In the genomic region with DNA sequence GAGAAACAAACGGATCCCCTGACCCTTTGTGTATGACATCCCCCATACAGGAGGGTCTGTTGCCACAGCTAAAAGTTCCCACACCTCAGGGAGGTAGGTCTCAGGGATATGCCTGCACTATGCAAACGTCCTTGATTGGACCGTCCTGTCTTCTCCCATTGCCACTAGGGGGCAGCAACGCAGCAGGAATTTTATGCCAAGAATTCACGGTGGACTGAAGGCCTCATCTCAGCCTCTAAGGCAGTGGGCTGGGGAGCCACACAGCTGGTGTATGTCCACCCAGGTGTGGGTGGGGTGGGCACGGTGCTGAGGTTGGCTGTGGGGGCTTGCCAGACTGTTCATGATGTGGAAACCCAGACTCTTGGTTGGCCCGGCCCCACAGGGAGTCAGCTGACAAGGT, we compare ENCODE assay signal across 8 mouse cellular contexts. TPM values are rescaled to one million over a fixed set of nuclear protein-coding genes. Genes with fewer than 3 reads are reported as not detected.
A peak's percentile ranks its signal among the peaks of the same experiment; 100 is the strongest.
DNase-seq lines count a peak whose midpoint lies in the region; ATAC-seq and TF ChIP-seq lines count a peak whose summit lies in the region.

No protein-coding gene starts in this region.

- peak; percentile 53 for ATAC-seq in activated CD4-positive, CD25-positive, alpha-beta regulatory T cell, adult 4 months
- ATAC-seq in megakaryocyte, adult 5-6 weeks (ENCODE audit: poor library complexity, severe bottlenecking): peak; percentile 78

- no peak overlapping the region for H3K4me3 ChIP-seq in cortical plate, adult 2 months (ENCODE audit: insufficient read depth, low read length)
- no peak overlapping the region for H3K4me3 ChIP-seq in left cerebral cortex, adult 2 months

- peaks cover 3% of the 10 kb centered on the region for H3K4me1 ChIP-seq in cortical plate, adult 2 months (ENCODE audit: control insufficient read depth, insufficient read depth, low read length)

- intact Hi-C loops in gastrocnemius, postnatal 14 days (cut with DNase I; ENCODE audit: low total_unique reads): no loop called here
- intact Hi-C loops in left cerebral cortex, adult 2 months (cut with DNase I): loop anchor here (1.0 to 10.0 kb wide), 2 partner anchors 84 to 284 kb away; no protein-coding TSS in a partner anchor

- no peak for TF ChIP-seq POLR2A in cortical plate, adult 2 months (IDR thresholded peaks at IDR 0.05; ENCODE audit: extremely low read depth, insufficient read depth, low read length)

- H3K27ac ChIP-seq in cortical plate, adult 2 months (ENCODE audit: insufficient read depth, low read length): no peak overlapping the region
- no peak overlapping the region for H3K27ac ChIP-seq in left cerebral cortex, adult 2 months

- peak; percentile 82 for DNase-seq in gastrocnemius, postnatal 14 days
- peak; percentile 94 for DNase-seq in induced T-regulatory cell, adult 2 months (ENCODE audit: low read depth)
- peak; percentile 85 to 93 for DNase-seq in left cerebral cortex, adult 2 months (ENCODE audit: extremely low spot score in 1 of 2, low spot score in 2 of 2)
- peak; percentile 97 for DNase-seq in right cerebral cortex, adult 2 months (ENCODE audit: low spot score in 2 of 2)
- peak; percentile 68 for DNase-seq in urinary bladder, postnatal 10 days (ENCODE audit: low spot score)

- peak; percentile 97 for TF ChIP-seq CTCF in cortical plate, adult 2 months (IDR thresholded peaks at IDR 0.05; ENCODE audit: extremely low read depth, insufficient read depth, low read length)
- peak; percentile 94 for TF ChIP-seq CTCF in left cerebral cortex, adult 2 months (IDR thresholded peaks at IDR 0.05)

RNA-seq across cellular contexts. Expression of gene Hip1r, which starts 27.4 kb away (rescaled TPM):
- 10 to 100 TPM in 1 of 2 experiments, 1 to 10 TPM in 1; 9.9 to 12.9 TPM for polyA plus RNA-seq in activated CD4-positive, CD25-positive, alpha-beta regulatory T cell, adult 4 months (2017; shearing (Covaris generic))
- polyA plus RNA-seq in cortical plate, adult 2 months (2012; rRNA removed): 42.1 and 46.6 TPM in 2 replicates
- 10 to 100 TPM in 1 of 2 experiments, 1 to 10 TPM in 1; 7.2 to 11.1 TPM for total RNA-seq in gastrocnemius, postnatal 14 days (2021)
- total RNA-seq in left cerebral cortex, adult 2 months (2021): 10 to 100 TPM; 68.3 to 74.2 TPM
- total RNA-seq in megakaryocyte, adult 5-6 weeks (2015): 6.0 and 6.6 TPM in 2 replicates
- total RNA-seq in megakaryocyte, adult 5-6 weeks (2017): 12.1 and 13.0 TPM in 2 replicates

RNA-seq across cellular contexts. Expression of gene Vps37b, which starts 31.2 kb away (rescaled TPM):
- 10 to 100 TPM; 17.6 to 22.8 TPM for polyA plus RNA-seq in activated CD4-positive, CD25-positive, alpha-beta regulatory T cell, adult 4 months (2017; shearing (Covaris generic))
- 48.4 and 48.7 TPM in 2 replicates for polyA plus RNA-seq in cortical plate, adult 2 months (2012; rRNA removed)
- total RNA-seq in gastrocnemius, postnatal 14 days (2021): 1 to 10 TPM; 6.3 to 7.8 TPM
- total RNA-seq in left cerebral cortex, adult 2 months (2021): 10 to 100 TPM; 46.1 to 47.3 TPM
- total RNA-seq in megakaryocyte, adult 5-6 weeks (2015): 28.9 and 29.2 TPM in 2 replicates
- total RNA-seq in megakaryocyte, adult 5-6 weeks (2017): 29.1 and 29.9 TPM in 2 replicates

Comparison
In these comparisons a context has a peak if more than half of its experiments do, and no peak if none do; other contexts are left out.
1. RNA of gene Hip1r, which starts 27.4 kb away (total RNA-seq): 68.3 to 74.2 TPM in left cerebral cortex, adult 2 months; 6.0 to 13.0 TPM in megakaryocyte, adult 5-6 weeks and 7.2 to 11.1 TPM in gastrocnemius, postnatal 14 days; every median in the first group is over 4 times any median in the second.
2. Peak in every context shown above with its lines, with median percentiles within 50 percentile points of each other: DNase-seq.